11 mouse cellular contexts compared by ENCODE assay signal in the genomic region with DNA sequence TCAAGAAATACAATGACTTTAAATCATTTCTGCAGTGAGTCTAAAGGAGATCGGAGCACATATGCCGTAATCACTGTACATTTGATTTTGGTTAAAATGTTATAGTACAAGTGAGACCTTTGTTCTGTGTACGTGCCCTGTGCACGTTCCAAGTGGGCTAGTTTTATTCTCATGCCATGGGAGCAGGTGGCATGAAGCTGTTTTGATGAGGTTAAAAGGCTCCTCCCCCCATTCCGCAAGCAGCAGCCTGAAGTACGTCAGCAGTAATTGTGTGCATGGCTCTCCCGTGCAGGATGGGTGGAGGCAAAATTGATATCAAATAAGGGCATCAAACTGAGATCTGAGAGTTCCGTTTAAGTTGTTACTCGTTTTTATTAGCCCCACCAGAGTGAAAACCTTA. TPM values are rescaled to one million over a fixed set of nuclear protein-coding genes. Genes with fewer than 3 reads are reported as not detected.
DNase-seq lines count a peak whose midpoint lies in the region; ATAC-seq and TF ChIP-seq lines count a peak whose summit lies in the region.
"Had no signal": no experiment of that assay in that cellular context is flagged by ENCODE, and none has a peak within 500 bp of the region (broad histone marks: within the 10 kb centered on the region; RNA-seq: fewer than 3 reads in every experiment).

No protein-coding gene starts in this region.

- ATAC-seq in forebrain, embryonic 12.5 days (ENCODE audit: low FRiP score): peak; percentile 92
- ATAC-seq in midbrain, postnatal 0 days (ENCODE audit: low FRiP score): peak; percentile 89
- ATAC-seq in megakaryocyte, adult 5-6 weeks (ENCODE audit: poor library complexity, severe bottlenecking): no peak

- H3K9me3 ChIP-seq in forebrain, embryonic 12.5 days: no peaks in the 10 kb centered on the region
- H3K9me3 ChIP-seq in midbrain, postnatal 0 days (ENCODE audit: low read length): no peaks in the 10 kb centered on the region
- H3K9me3 ChIP-seq: liver, embryonic 13.5 days had no signal

- peak; percentile 75 for DNase-seq in cerebellum, adult 11-12 months
- DNase-seq in layer of hippocampus, adult 8-10 months (ENCODE audit: low spot score in 2 of 2): peak; percentile 36 to 46
- peak; percentile 82 for DNase-seq in midbrain, postnatal 0 days (ENCODE audit: low spot score)
- DNase-seq in kidney, adult 9 months: no peak
- no peak for DNase-seq in spleen, postnatal 4 days (ENCODE audit: low spot score in 2 of 2)
- DNase-seq in heart, postnatal 25 days (ENCODE audit: low spot score): no peak
- DNase-seq: liver, embryonic 13.5 days had no signal

- no peaks in the 10 kb centered on the region for H3K36me3 ChIP-seq in forebrain, embryonic 12.5 days (replicated peaks)
- H3K36me3 ChIP-seq in midbrain, postnatal 0 days (ENCODE audit: insufficient read depth, low read length): no peaks in the 10 kb centered on the region
- H3K36me3 ChIP-seq: liver, embryonic 13.5 days had no signal

- 30% methylated on average over 9 of the region's 9 CpGs for WGBS in forebrain, embryonic 12.5 days
- WGBS in midbrain, postnatal 0 days: 23% methylated on average over 9 of the region's 9 CpGs

- H3K27ac ChIP-seq in forebrain, embryonic 12.5 days: peak overlapping the region; percentile 61
- H3K27ac ChIP-seq in midbrain, postnatal 0 days (ENCODE audit: low read depth, low read length): peak overlapping the region; percentile 95
- H3K27ac ChIP-seq: liver, embryonic 13.5 days had no signal

- no peak overlapping the region; the same call in 1 of the 2 replicates for H3K4me3 ChIP-seq in forebrain, embryonic 12.5 days (replicated peaks)
- peak overlapping the region; percentile 55 for H3K4me3 ChIP-seq in midbrain, postnatal 0 days (ENCODE audit: low read depth, low read length)
- H3K4me3 ChIP-seq: liver, embryonic 13.5 days had no signal

- H3K4me2 ChIP-seq in forebrain, embryonic 12.5 days: peak overlapping the region; percentile 47
- peak overlapping the region; percentile 61 for H3K4me2 ChIP-seq in midbrain, postnatal 0 days (ENCODE audit: low read depth, low read length, poor library complexity, severe bottlenecking)
- H3K4me2 ChIP-seq: liver, embryonic 13.5 days had no signal

- H3K27me3 ChIP-seq in forebrain, embryonic 12.5 days: no peaks in the 10 kb centered on the region
- H3K27me3 ChIP-seq in midbrain, postnatal 0 days (ENCODE audit: insufficient read depth, low read length): no peaks in the 10 kb centered on the region
- H3K27me3 ChIP-seq: liver, embryonic 13.5 days had no signal

- TF ChIP-seq CTCF in midbrain, postnatal 0 days (IDR thresholded peaks at IDR 0.05): no peak

- intact Hi-C loops in heart, postnatal 25 days (cut with DNase I): no loop called here

- H3K4me1 ChIP-seq in forebrain, embryonic 12.5 days: peaks cover 9% of the 10 kb centered on the region
- peaks cover 3% of the 10 kb centered on the region; the same call in 1 of the 2 replicates for H3K4me1 ChIP-seq in midbrain, postnatal 0 days (ENCODE audit: insufficient read depth, low read length)
- H3K4me1 ChIP-seq: liver, embryonic 13.5 days had no signal

- H3K9ac ChIP-seq in forebrain, embryonic 12.5 days: no peak overlapping the region
- H3K9ac ChIP-seq in midbrain, postnatal 0 days (replicated peaks; ENCODE audit: low read length, poor library complexity, severe bottlenecking): peak overlapping the region; percentile 83
- H3K9ac ChIP-seq: liver, embryonic 13.5 days had no signal

RNA-seq across cellular contexts. Expression of gene Nyap2, which starts 0.5 kb away (rescaled TPM):
- 3.0 and 3.2 TPM in 2 replicates for polyA plus RNA-seq in forebrain, embryonic 12.5 days (2016; fragmentation: Nextera tagmentation; extraction: Ambion mirVana)
- 10 to 100 TPM; 18.9 to 21.3 (median 20.1) TPM for total RNA-seq in layer of hippocampus, adult 8-10 months (2022)
- total RNA-seq in midbrain, postnatal 0 days (2014; rRNA removed): 39.5 and 40.2 TPM in 2 replicates
- 8.3 and 10.5 TPM in 2 replicates for polyA plus RNA-seq in midbrain, postnatal 0 days (2015; fragmentation: Nextera tagmentation; extraction: Ambion mirVana)
- total RNA-seq in megakaryocyte, adult 5-6 weeks (2015): not detected in 2 replicates
- not detected in 2 replicates for total RNA-seq in megakaryocyte, adult 5-6 weeks (2017)
- not detected for total RNA-seq in heart, postnatal 25 days (2021)
- total RNA-seq: common myeloid progenitor, adult 5-6 weeks; MEL had no signal

Comparison
In these comparisons a context has a peak if more than half of its experiments do, and no peak if none do; other contexts are left out.
1. DNase-seq: peak in cerebellum, adult 11-12 months (single experiment), layer of hippocampus, adult 8-10 months (2 of 2) and midbrain, postnatal 0 days (single experiment); none in kidney, adult 9 months (single experiment), spleen, postnatal 4 days (0 of 2) and heart, postnatal 25 days (single experiment).
2. RNA of gene Nyap2, which starts 0.5 kb away (total RNA-seq): 39.5 to 40.2 TPM in midbrain, postnatal 0 days and 18.9 to 21.3 TPM in layer of hippocampus, adult 8-10 months; not detected in megakaryocyte, adult 5-6 weeks and not detected in heart, postnatal 25 days; every median in the first group is over 10 times any median in the second.